Mouse (Mus musculus) forebrain, embryonic 16.5 days (tissue): ENCODE results near the gene Dpf3. TPM values are rescaled to one million over a fixed set of nuclear protein-coding genes. Genes with fewer than 3 reads are reported as not detected.

Experiments
- ATAC-seq: fragments of 200-750 bp; cut with Nextera tagmentation; 2 replicates; pipeline ENCODE4 v1.8.0; 2017; ENCODE audit warnings: mild to moderate bottlenecking, moderate library complexity
- H3K27ac ChIP-seq: fragments of 300-500 bp; sonication (generic); 2 replicates; pipeline ENCODE4 v1.5.1; 2014; ENCODE audit warnings: low read length, control low read depth
- H3K27me3 ChIP-seq: fragments of 300-500 bp; sonication (generic); replicated peaks from 2 replicates; pipeline ENCODE4 v1.6.1; 2014; ENCODE audit warnings: low read length; ENCODE audit not compliant: control insufficient read depth, insufficient read depth
- H3K36me3 ChIP-seq: fragments of 300-500 bp; sonication (generic); 2 replicates; pipeline ENCODE4 v1.6.1; 2014; ENCODE audit not compliant: control insufficient read depth, insufficient read depth
- H3K4me1 ChIP-seq: fragments of 300-500 bp; sonication (generic); replicated peaks from 2 replicates; pipeline ENCODE4 v1.6.1; 2014; ENCODE audit warnings: low read length; ENCODE audit not compliant: control insufficient read depth, insufficient read depth
- H3K4me2 ChIP-seq: fragments of 300-500 bp; sonication (generic); 2 replicates; pipeline ENCODE4 v1.6.1; 2014; ENCODE audit warnings: mild to moderate bottlenecking, low read length, control low read depth
- H3K4me3 ChIP-seq: fragments of 300-500 bp; sonication (generic); replicated peaks from 2 replicates; pipeline ENCODE4 v1.5.1; 2014; ENCODE audit warnings: mild to moderate bottlenecking, low read length, control low read depth
- H3K9ac ChIP-seq: fragments of 300-500 bp; sonication (generic); replicated peaks from 2 replicates; pipeline ENCODE4 v1.6.1; 2014; ENCODE audit warnings: low read depth, low read length, control low read depth
- H3K9me3 ChIP-seq: fragments of 300-500 bp; sonication (generic); 2 replicates; pipeline ENCODE4 v1.6.1; 2016; ENCODE audit warnings: low read length; ENCODE audit not compliant: control insufficient read depth
- WGBS: fragments of 180-500 bp; shearing (Covaris S2); extraction: QIAGEN DNeasy Blood & Tissue Kit; methylation state at CpG from one replicate; pipeline ENCODE4 v1.1.7; 2014; 5-methylcytosine and 5-hydroxymethylcytosine counted together
- polyA plus RNA-seq: library from polyadenylated mRNA; unstranded; fragments of >200 nt; fragmentation: Nextera tagmentation; extraction: Ambion mirVana; gene quantifications from 2 replicates; pipeline ENCODE4 v1.2.1, GENCODE M21; 2015

Gene Dpf3
- polyA plus RNA-seq, 1 experiment from 2014 or later: 10.3 TPM

GRCm38 (mm10) chr12:83481439-83481838 is 6.1 kb downstream of the Dpf3 start:
- no peaks in the 10 kb centered on the region for H3K36me3 ChIP-seq
- no peak for ATAC-seq
- peaks cover 15% of the 10 kb centered on the region for H3K4me1 ChIP-seq
- no peak overlapping the region for H3K4me2 ChIP-seq
- no peak overlapping the region for H3K4me3 ChIP-seq
- WGBS: 69% methylated on average over 4 of the region's 4 CpGs
- H3K27me3 ChIP-seq: no peaks in the 10 kb centered on the region
- no peak overlapping the region for H3K9ac ChIP-seq
- H3K27ac ChIP-seq: no peak overlapping the region
- H3K9me3 ChIP-seq: no peaks in the 10 kb centered on the region

- Histone ChIP-seq H3K9ac (no peak overlapping the region), H3K4me3 (no peak overlapping the region), H3K4me2 (no peak overlapping the region), H3K27me3 (no peaks in the 10 kb centered on the region), H3K36me3 (no peaks in the 10 kb centered on the region), H3K4me1 (peaks cover 12% of the 10 kb centered on the region), H3K9me3 (no peaks in the 10 kb centered on the region), H3K27ac (no peak overlapping the region)
- 84% methylated on average over 7 of the region's 7 CpGs for WGBS
- no peak for ATAC-seq
Measured at GRCm38 (mm10) chr12:83479818-83480401, 7.6 kb downstream of the Dpf3 start.

GRCm38 (mm10) chr12:83479140-83479539 is 8.4 kb downstream of the Dpf3 start:
- H3K4me2 ChIP-seq: no peak overlapping the region
- no peak overlapping the region for H3K9ac ChIP-seq
- H3K4me3 ChIP-seq: no peak overlapping the region
- no peaks in the 10 kb centered on the region for H3K27me3 ChIP-seq
- peaks cover 6% of the 10 kb centered on the region; the same call in 1 of the 2 replicates for H3K4me1 ChIP-seq
- H3K27ac ChIP-seq: no peak overlapping the region
- no peak for ATAC-seq
- H3K36me3 ChIP-seq: no peaks in the 10 kb centered on the region
- WGBS: 74% methylated on average over 1 of the region's 1 CpGs
- H3K9me3 ChIP-seq: no peaks in the 10 kb centered on the region

GRCm38 (mm10) chr12:83476277-83476676 is 11.2 kb downstream of the Dpf3 start:
- H3K4me2 ChIP-seq: no peak overlapping the region
- H3K27me3 ChIP-seq: no peaks in the 10 kb centered on the region
- 10% methylated on average over 10 of the region's 10 CpGs for WGBS
- H3K9me3 ChIP-seq: no peaks in the 10 kb centered on the region
- H3K4me1 ChIP-seq: peaks cover 6% of the 10 kb centered on the region; the same call in 1 of the 2 replicates
- H3K36me3 ChIP-seq: no peaks in the 10 kb centered on the region
- no peak overlapping the region for H3K27ac ChIP-seq
- ATAC-seq: peak; percentile 54
- H3K9ac ChIP-seq: no peak overlapping the region
- H3K4me3 ChIP-seq: no peak overlapping the region

GRCm38 (mm10) chr12:83475419-83475818 is 12.1 kb downstream of the Dpf3 start:
- 32% methylated on average over 6 of the region's 6 CpGs for WGBS
- no peak overlapping the region for H3K4me3 ChIP-seq
- no peak overlapping the region for H3K27ac ChIP-seq
- no peak overlapping the region for H3K4me2 ChIP-seq
- no peaks in the 10 kb centered on the region for H3K9me3 ChIP-seq
- ATAC-seq: no peak
- H3K27me3 ChIP-seq: no peaks in the 10 kb centered on the region
- H3K36me3 ChIP-seq: no peaks in the 10 kb centered on the region
- no peak overlapping the region for H3K9ac ChIP-seq
- H3K4me1 ChIP-seq: peaks cover 6% of the 10 kb centered on the region; the same call in 1 of the 2 replicates

GRCm38 (mm10) chr12:83473987-83474600 is 13.4 kb downstream of the Dpf3 start:
- peaks cover 6% of the 10 kb centered on the region; the same call in 1 of the 2 replicates for H3K4me1 ChIP-seq
- no peak overlapping the region for H3K27ac ChIP-seq
- ATAC-seq: no peak
- no peak overlapping the region for H3K4me3 ChIP-seq
- no peak overlapping the region for H3K4me2 ChIP-seq
- no peak overlapping the region for H3K9ac ChIP-seq
- H3K36me3 ChIP-seq: no peaks in the 10 kb centered on the region
- no peaks in the 10 kb centered on the region for H3K27me3 ChIP-seq
- no peaks in the 10 kb centered on the region for H3K9me3 ChIP-seq
- 68% methylated on average over 5 of the region's 5 CpGs for WGBS

GRCm38 (mm10) chr12:83471760-83472159 is 15.8 kb downstream of the Dpf3 start:
- H3K27me3 ChIP-seq: no peaks in the 10 kb centered on the region
- no peak overlapping the region for H3K4me2 ChIP-seq
- H3K9ac ChIP-seq: no peak overlapping the region
- no peaks in the 10 kb centered on the region for H3K9me3 ChIP-seq
- no peaks in the 10 kb centered on the region for H3K36me3 ChIP-seq
- H3K4me3 ChIP-seq: no peak overlapping the region
- 83% methylated on average over 7 of the region's 7 CpGs for WGBS
- ATAC-seq: no peak
- no peak overlapping the region for H3K27ac ChIP-seq
- peaks cover 6% of the 10 kb centered on the region; the same call in 1 of the 2 replicates for H3K4me1 ChIP-seq

GRCm38 (mm10) chr12:83470085-83470484 is 17.4 kb downstream of the Dpf3 start:
- Histone ChIP-seq H3K27me3 (no peaks in the 10 kb centered on the region), H3K4me2 (no peak overlapping the region), H3K9me3 (no peaks in the 10 kb centered on the region), H3K9ac (no peak overlapping the region), H3K27ac (no peak overlapping the region), H3K4me1 (no peaks in the 10 kb centered on the region), H3K36me3 (no peaks in the 10 kb centered on the region), H3K4me3 (no peak overlapping the region)
- ATAC-seq: no peak
- WGBS: 30% methylated on average over 9 of the region's 9 CpGs

GRCm38 (mm10) chr12:83466508-83467430 is 20.7 kb downstream of the Dpf3 start:
- ATAC-seq: no peak
- Histone ChIP-seq H3K9ac (no peak overlapping the region), H3K4me1 (no peaks in the 10 kb centered on the region), H3K4me3 (no peak overlapping the region), H3K9me3 (no peaks in the 10 kb centered on the region), H3K27ac (no peak overlapping the region), H3K27me3 (no peaks in the 10 kb centered on the region), H3K36me3 (no peaks in the 10 kb centered on the region), H3K4me2 (no peak overlapping the region)
- WGBS: 45% methylated on average over 6 of the region's 6 CpGs
